Mouse (Mus musculus) liver, adult 2 months (tissue): ENCODE measurements at regions not wholly inside any gene's neighbourhood (a gene's known extent, or its start where the extent isn't known, plus 50 kb on each side); places are given as distances from the start of the nearest gene placed in this dataset.

Experiments
- DNase-seq: peaks from one replicate; pipeline ENCODE4 v3.0.0-alpha.2; 2011; ENCODE audit warnings: low read depth, low spot score; ENCODE audit errors: extremely low read depth
- H3K27ac ChIP-seq: fragments of 200-500 bp; replicated peaks from 2 replicates; pipeline ENCODE4 v1.5.1; 2012; ENCODE audit warnings: low read depth, mild to moderate bottlenecking, control low read depth, inconsistent platforms, low read length; ENCODE audit not compliant: insufficient read depth
- H3K27me3 ChIP-seq: fragments of 200-500 bp; 2 replicates; pipeline ENCODE4 v1.6.1; 2012; ENCODE audit warnings: mild to moderate bottlenecking, moderate library complexity, low read length, inconsistent platforms; ENCODE audit not compliant: control insufficient read depth, insufficient read depth
- H3K36me3 ChIP-seq: fragments of 200-500 bp; 2 replicates; pipeline ENCODE4 v1.6.1; 2012; ENCODE audit warnings: low read length, inconsistent platforms; ENCODE audit not compliant: control insufficient read depth, insufficient read depth
- H3K4me1 ChIP-seq: fragments of 200-500 bp; 2 replicates; pipeline ENCODE4 v1.6.1; 2011; ENCODE audit warnings: low read length; ENCODE audit not compliant: control insufficient read depth, insufficient read depth
- H3K4me3 ChIP-seq: fragments of 200-500 bp; 2 replicates; pipeline ENCODE4 v1.5.1; 2011; ENCODE audit warnings: low read depth, mild to moderate bottlenecking, control low read depth, low read length, moderate library complexity; ENCODE audit not compliant: insufficient read depth
- H3K79me2 ChIP-seq: fragments of 200-500 bp; 2 replicates; pipeline ENCODE4 v1.6.1; 2012; ENCODE audit warnings: inconsistent platforms, mild to moderate bottlenecking, low read length, moderate library complexity; ENCODE audit not compliant: control insufficient read depth, insufficient read depth
- H3K9ac ChIP-seq: fragments of 200-500 bp; 2 replicates; pipeline ENCODE4 v1.6.1; 2012; ENCODE audit warnings: low read depth, mild to moderate bottlenecking, control low read depth, inconsistent platforms, low read length
- CTCF ChIP-seq: fragments of 200-500 bp; IDR thresholded peaks from 2 replicates; pipeline ENCODE4 v1.5.1; 2011; ENCODE audit warnings: low read depth, low read length, control low read depth
- POLR2A ChIP-seq: fragments of 200-500 bp; IDR thresholded peaks from 2 replicates; pipeline ENCODE4 v1.6.1; 2011; ENCODE audit warnings: low read length, control low read depth; ENCODE audit not compliant: insufficient read depth; ENCODE audit errors: extremely low read depth
- WGBS: fragments of 180-500 bp; shearing (Covaris S2); methylation state at CpG from one replicate; pipeline ENCODE4 v1.1.7; 2018; 5-methylcytosine and 5-hydroxymethylcytosine counted together

DNA sequence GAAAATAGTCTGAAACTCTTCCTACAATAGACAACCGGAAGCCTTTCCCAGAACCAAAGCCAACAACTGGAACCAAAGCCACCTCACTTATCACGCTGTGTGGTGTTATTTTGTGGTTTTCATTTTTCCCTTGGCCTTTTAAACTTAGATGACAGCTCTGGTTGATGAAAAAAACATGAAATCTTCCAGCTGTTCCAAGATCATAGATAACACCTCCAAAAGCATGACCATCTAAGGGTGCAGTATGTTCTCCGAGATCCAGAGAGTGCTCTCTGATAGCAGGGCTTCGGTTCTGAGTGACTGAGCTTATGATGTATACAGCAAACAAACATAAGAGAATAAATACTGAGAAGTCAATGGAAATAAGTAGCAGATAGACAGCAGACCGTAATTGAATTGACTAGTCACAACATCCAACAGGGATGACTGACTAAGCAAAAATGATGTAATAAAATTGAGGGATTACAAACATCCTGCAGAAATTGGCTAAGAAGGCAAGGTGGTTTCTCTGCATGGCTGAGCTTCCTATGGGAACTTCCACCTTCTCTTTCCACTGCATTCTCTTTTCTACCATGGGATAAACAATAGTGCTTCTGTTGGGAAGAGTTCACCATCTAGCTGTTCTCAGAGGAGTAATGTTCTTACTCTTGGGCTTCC is 74.8 kb upstream of the Akirin2 start:
- Histone ChIP-seq H3K27ac (no peak overlapping the region), H3K9ac (no peak overlapping the region), H3K4me1 (no peaks in the 10 kb centered on the region), H3K27me3 (no peaks in the 10 kb centered on the region), H3K36me3 (no peaks in the 10 kb centered on the region), H3K79me2 (no peaks in the 10 kb centered on the region), H3K4me3 (no peak overlapping the region)
- peak; percentile 10 for DNase-seq
- TF ChIP-seq CTCF: no peak
- TF ChIP-seq POLR2A: no peak
- WGBS: 85% methylated on average over 5 of the region's 5 CpGs

DNA sequence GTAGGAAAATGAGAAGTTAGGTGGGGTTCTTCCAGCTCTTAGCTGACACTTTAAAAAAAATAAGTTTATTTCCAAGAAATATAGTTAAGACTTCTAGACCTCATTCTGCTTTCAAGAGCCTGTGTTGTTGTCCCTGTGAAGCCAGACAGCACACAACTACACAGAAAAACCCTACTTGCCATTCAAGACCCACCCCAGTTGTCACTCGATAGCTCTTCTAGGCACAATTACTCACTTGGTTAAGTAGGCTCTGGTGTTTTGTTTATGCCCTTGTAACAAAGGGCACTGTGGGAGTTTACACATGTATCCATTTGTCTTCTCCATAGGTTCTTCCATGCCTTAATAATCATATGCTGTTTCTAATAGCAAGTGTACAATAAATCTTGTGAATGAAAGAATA is 66.5 kb upstream of the Akirin2 start:
- H3K9ac ChIP-seq: no peak overlapping the region
- no peaks in the 10 kb centered on the region for H3K4me1 ChIP-seq
- no peak for DNase-seq
- no peak overlapping the region for H3K4me3 ChIP-seq
- 91% methylated on average over 1 of the region's 1 CpGs for WGBS
- H3K27ac ChIP-seq: no peak overlapping the region
- no peak for TF ChIP-seq CTCF
- TF ChIP-seq POLR2A: no peak
- no peaks in the 10 kb centered on the region for H3K36me3 ChIP-seq
- no peaks in the 10 kb centered on the region for H3K79me2 ChIP-seq
- no peaks in the 10 kb centered on the region for H3K27me3 ChIP-seq

DNA sequence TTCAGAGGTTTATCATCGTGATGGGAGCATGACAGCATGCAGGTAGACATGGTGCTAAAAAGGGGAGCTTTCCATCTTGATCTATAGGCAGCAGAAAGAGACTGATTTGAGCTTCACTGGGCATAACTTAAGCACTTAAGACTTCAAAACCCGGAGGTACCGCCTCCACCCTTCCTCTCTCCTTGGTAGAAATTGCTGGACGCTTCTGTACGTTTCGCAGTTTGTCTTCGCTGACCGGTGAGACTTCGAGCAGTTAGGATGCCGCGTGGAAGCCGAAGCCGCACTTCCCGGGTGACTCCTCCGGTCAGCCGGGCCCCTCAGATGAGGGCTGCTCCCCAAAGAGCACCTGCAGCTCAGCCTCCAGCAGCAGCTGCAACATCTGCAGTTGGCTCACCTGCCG is 65.2 kb upstream of the Akirin2 start:
- Histone ChIP-seq H3K27me3 (no peaks in the 10 kb centered on the region), H3K27ac (no peak overlapping the region), H3K36me3 (no peaks in the 10 kb centered on the region), H3K9ac (no peak overlapping the region), H3K4me1 (no peaks in the 10 kb centered on the region), H3K79me2 (no peaks in the 10 kb centered on the region), H3K4me3 (no peak overlapping the region)
- 77% methylated on average over 17 of the region's 17 CpGs for WGBS
- no peak for DNase-seq
- TF ChIP-seq CTCF (no peak), POLR2A (no peak)

DNA sequence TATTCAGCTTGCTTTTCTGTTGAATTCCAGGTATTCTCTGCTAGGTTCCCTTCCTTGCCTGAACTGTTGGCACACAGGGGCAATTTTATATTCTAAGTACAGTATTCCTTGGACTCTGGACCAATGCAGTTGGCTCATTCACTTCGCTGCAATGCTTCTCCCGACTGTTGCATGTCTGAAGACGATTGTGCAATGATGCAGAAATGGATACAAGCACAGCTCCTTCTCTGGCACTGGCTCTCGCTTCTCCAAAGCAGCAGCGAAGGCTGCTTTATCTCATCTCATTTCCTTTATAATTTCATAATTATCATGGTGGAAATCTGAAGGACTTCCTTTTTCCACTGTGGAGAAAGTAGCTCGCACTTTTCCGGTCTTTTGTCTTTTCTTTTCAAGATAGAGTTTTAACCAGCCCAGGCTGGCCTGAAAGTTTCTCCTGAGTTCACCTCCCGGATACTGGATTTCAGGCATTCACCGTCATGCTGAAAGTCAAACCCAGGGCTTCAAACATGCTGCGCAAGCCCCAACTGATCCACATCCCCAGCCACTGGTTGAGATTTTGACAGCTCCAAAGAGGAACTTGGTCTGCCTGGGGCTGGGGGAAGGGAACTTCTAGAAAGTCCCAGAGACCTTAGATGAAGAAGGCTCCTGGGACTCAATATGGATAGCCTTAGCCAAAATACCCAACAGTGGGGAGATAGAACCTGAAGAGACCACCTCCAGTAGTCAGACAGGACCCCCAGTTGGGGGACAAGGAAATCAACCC is 55.6 kb upstream of the Akirin2 start:
- 74% methylated on average over 10 of the region's 10 CpGs for WGBS
- Histone ChIP-seq H3K4me3 (no peak overlapping the region), H3K27me3 (no peaks in the 10 kb centered on the region), H3K36me3 (no peaks in the 10 kb centered on the region), H3K27ac (no peak overlapping the region), H3K4me1 (no peaks in the 10 kb centered on the region), H3K9ac (no peak overlapping the region), H3K79me2 (no peaks in the 10 kb centered on the region)
- peak; percentile 24 for DNase-seq
- TF ChIP-seq POLR2A: no peak
- no peak for TF ChIP-seq CTCF

DNA sequence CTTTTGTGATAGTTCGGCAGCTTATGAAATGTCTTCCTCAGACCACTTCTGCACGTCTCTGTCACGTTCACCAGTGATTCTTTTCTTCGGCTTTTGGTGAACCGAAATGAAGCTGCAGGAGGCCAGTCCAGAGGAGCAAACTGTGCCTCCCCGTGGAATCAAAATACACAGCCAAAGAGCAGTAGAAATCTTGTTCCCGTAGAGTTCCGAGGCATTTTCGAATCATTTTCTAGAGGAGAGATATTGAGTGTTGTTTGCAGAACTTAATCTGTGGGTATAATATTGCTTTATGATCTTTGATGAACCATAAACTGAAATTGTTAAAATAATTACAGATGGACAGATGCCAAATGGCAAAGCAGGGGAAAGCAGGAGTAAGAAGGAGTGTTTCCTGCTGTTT is 52.4 kb upstream of the Akirin2 start:
- no peaks in the 10 kb centered on the region for H3K79me2 ChIP-seq
- no peak overlapping the region for H3K27ac ChIP-seq
- H3K9ac ChIP-seq: no peak overlapping the region
- no peaks in the 10 kb centered on the region for H3K4me1 ChIP-seq
- H3K36me3 ChIP-seq: no peaks in the 10 kb centered on the region
- no peak for DNase-seq
- no peak overlapping the region for H3K4me3 ChIP-seq
- no peaks in the 10 kb centered on the region for H3K27me3 ChIP-seq
- TF ChIP-seq CTCF (no peak), POLR2A (no peak)
- WGBS: 93% methylated on average over 9 of the region's 9 CpGs

DNA sequence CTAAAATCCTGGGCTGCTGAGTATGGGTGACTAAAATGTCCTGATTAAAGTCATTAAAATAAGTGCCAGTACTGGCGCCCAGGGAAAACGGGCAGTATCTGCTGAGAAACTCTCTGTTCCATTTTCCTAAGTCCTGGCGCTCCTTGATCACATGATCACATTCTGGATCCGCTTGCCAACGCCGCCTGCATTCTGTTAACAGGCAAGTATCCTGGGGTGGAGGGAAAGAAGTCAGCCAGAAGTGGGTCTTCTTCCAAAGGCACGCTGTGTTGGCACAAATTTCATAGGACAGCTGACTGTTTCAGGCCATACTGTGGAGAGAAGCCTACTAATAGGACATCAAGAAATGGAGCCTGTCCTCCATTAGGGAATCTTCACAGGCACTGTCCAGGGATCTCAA is 52.0 kb upstream of the Akirin2 start:
- H3K36me3 ChIP-seq: no peaks in the 10 kb centered on the region
- no peak overlapping the region for H3K27ac ChIP-seq
- H3K4me3 ChIP-seq: no peak overlapping the region
- 94% methylated on average over 7 of the region's 7 CpGs for WGBS
- TF ChIP-seq POLR2A (no peak), CTCF (no peak)
- H3K27me3 ChIP-seq: no peaks in the 10 kb centered on the region
- no peak overlapping the region for H3K9ac ChIP-seq
- DNase-seq: no peak
- no peaks in the 10 kb centered on the region for H3K79me2 ChIP-seq
- H3K4me1 ChIP-seq: no peaks in the 10 kb centered on the region
